ENCODE assay signal across 17 mouse cellular contexts in the genomic region with DNA sequence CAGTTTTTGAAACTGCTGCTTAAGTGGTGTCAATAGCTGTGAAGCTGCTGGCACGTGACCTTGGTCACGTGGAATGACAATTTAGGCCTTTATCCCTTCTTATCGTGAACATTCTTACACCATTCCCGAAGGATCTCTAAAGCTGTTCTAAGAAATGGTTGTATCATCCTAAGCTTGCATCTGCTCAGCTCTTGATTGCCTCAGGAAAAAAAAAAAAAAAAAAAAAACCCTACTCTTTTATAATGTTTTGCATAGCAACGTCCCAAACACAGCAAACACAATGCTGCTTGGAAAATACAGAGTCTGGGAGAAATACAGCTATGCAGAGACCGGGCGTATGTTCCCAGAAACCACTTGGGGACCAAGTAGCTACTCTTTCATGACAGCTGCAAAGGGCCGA. TPM values are rescaled to one million over a fixed set of nuclear protein-coding genes. Genes with fewer than 3 reads are reported as not detected.
DNase-seq lines count a peak whose midpoint lies in the region; ATAC-seq and TF ChIP-seq lines count a peak whose summit lies in the region.
"Had no signal": no experiment of that assay in that cellular context is flagged by ENCODE, and none has a peak within 500 bp of the region (broad histone marks: within the 10 kb centered on the region; RNA-seq: fewer than 3 reads in every experiment).

No protein-coding gene starts in this region.

- H3K4me1 ChIP-seq in heart, embryonic 11.5 days (ENCODE audit: control insufficient read depth, insufficient read depth, low read length) = no peaks in the 10 kb centered on the region
- H3K4me1 ChIP-seq: hindbrain, embryonic 13.5 days; liver, embryonic 12.5 days; lung, embryonic 15.5 days had no signal

- no peak overlapping the region for H3K9ac ChIP-seq in heart, embryonic 11.5 days (ENCODE audit: low read depth, low read length)
- H3K9ac ChIP-seq: hindbrain, embryonic 13.5 days; liver, embryonic 12.5 days; lung, embryonic 15.5 days had no signal

- H3K4me3 ChIP-seq in heart, embryonic 11.5 days (ENCODE audit: low read depth, low read length) = no peak overlapping the region
- no peak overlapping the region for H3K4me3 ChIP-seq in C2C12 (ENCODE audit: insufficient read depth, poor library complexity, severe bottlenecking)
- H3K4me3 ChIP-seq: hindbrain, embryonic 13.5 days; liver, embryonic 12.5 days; lung, embryonic 15.5 days had no signal

- H3K79me2 ChIP-seq in C2C12 (ENCODE audit: control insufficient read depth, insufficient read depth) = no peaks in the 10 kb centered on the region

- H3K4me2 ChIP-seq in heart, embryonic 11.5 days = no peak overlapping the region
- H3K4me2 ChIP-seq: hindbrain, embryonic 13.5 days; liver, embryonic 12.5 days; lung, embryonic 15.5 days had no signal

- H3K27me3 ChIP-seq in heart, embryonic 11.5 days (ENCODE audit: control insufficient read depth, insufficient read depth, low read length) = no peaks in the 10 kb centered on the region
- H3K27me3 ChIP-seq in C2C12 (ENCODE audit: control insufficient read depth, insufficient read depth, insufficient read length) = no peaks in the 10 kb centered on the region
- H3K27me3 ChIP-seq: hindbrain, embryonic 13.5 days; liver, embryonic 12.5 days; lung, embryonic 15.5 days had no signal

- no peak overlapping the region for H3K27ac ChIP-seq in heart, embryonic 11.5 days (ENCODE audit: low read depth, low read length)
- H3K27ac ChIP-seq: hindbrain, embryonic 13.5 days; liver, embryonic 12.5 days; lung, embryonic 15.5 days had no signal

- peak; percentile 64 to 72 for DNase-seq in heart, adult 18-20 months
- peak; percentile 16 for DNase-seq in gastrocnemius, postnatal 10 days
- peak; percentile 36 for DNase-seq in heart, postnatal 25 days (ENCODE audit: low spot score)
- no peak for DNase-seq in thymus, postnatal 10 days (ENCODE audit: low spot score in 2 of 2)
- DNase-seq: adrenal gland, postnatal 10 days; cerebellum, adult 18-20 months; kidney, adult 18-20 months; kidney, postnatal 25 days; thymus, postnatal 25 days had no signal

- 72% methylated on average over 8 of the region's 8 CpGs for WGBS in heart, embryonic 11.5 days (ENCODE audit: insufficient replicate concordance)

- no peaks in the 10 kb centered on the region for H3K9me3 ChIP-seq in heart, embryonic 11.5 days (replicated peaks; ENCODE audit: control insufficient read depth, low read length)
- H3K9me3 ChIP-seq: G1E; hindbrain, embryonic 13.5 days; liver, embryonic 12.5 days; lung, embryonic 15.5 days had no signal

- intact Hi-C loops in heart, postnatal 25 days (cut with DNase I) = no loop called here

- no peaks in the 10 kb centered on the region for H3K79me3 ChIP-seq in C2C12 (ENCODE audit: low read depth)

- no peaks in the 10 kb centered on the region for H3K36me3 ChIP-seq in heart, embryonic 11.5 days (ENCODE audit: control insufficient read depth, insufficient read depth, low read length)
- H3K36me3 ChIP-seq in C2C12 (ENCODE audit: control insufficient read depth, insufficient read depth) = no peaks in the 10 kb centered on the region
- H3K36me3 ChIP-seq: G1E; hindbrain, embryonic 13.5 days; liver, embryonic 12.5 days; lung, embryonic 15.5 days had no signal

- no peak for ATAC-seq in heart, embryonic 11.5 days (replicated peaks; ENCODE audit: insufficient number of reproducible peaks, low FRiP score, low TSS enrichment)
- ATAC-seq in erythroid progenitor cell, adult 5-6 weeks (replicated peaks; ENCODE audit: low FRiP score, poor library complexity, severe bottlenecking) = no peak
- ATAC-seq: liver, embryonic 12.5 days had no signal

- no peak for TF ChIP-seq CTCF in C2C12 (IDR thresholded peaks at IDR 0.05; ENCODE audit: control insufficient read depth, insufficient read depth, insufficient read length)

- H3ac ChIP-seq in C2C12 (ENCODE audit: control insufficient read depth, insufficient read length, low read depth) = no peak overlapping the region

TF ChIP-seq in C2C12, 6 proteins besides CTCF, POLR2A, EP300 and RAD21:
- TF ChIP-seq USF1 (IDR thresholded peaks at IDR 0.05; ENCODE audit: low read depth) = peak; percentile 35
- no peak for TF ChIP-seq MYOG (IDR thresholded peaks at IDR 0.05; ENCODE audit: control insufficient read depth, extremely low read depth, insufficient read length)
- TF ChIP-seq FOSL1 (IDR thresholded peaks at IDR 0.05; ENCODE audit: insufficient read depth, low read length, poor library complexity, severe bottlenecking) = no peak
- TF ChIP-seq MAX (IDR thresholded peaks at IDR 0.05) = no peak
- no peak for TF ChIP-seq MYOD1 (IDR thresholded peaks at IDR 0.05; ENCODE audit: control insufficient read depth, insufficient read length, low read depth)

RNA-seq across cellular contexts. Expression of a gene that starts 40.9 kb away (rescaled TPM):
- total RNA-seq in heart, adult 18-20 months (2021) = under 1 TPM; 0.37 to 0.87 TPM
- polyA plus RNA-seq in heart, embryonic 11.5 days (2014; fragmentation: Nextera tagmentation; extraction: Ambion mirVana) = 1.6 and 2.8 TPM in 2 replicates
- 0.08 TPM for polyA plus RNA-seq in C2C12 (2012; fragmentation: generic; extraction: Trizol)
- total RNA-seq in gastrocnemius, postnatal 10 days (2021) = 1 to 10 TPM; 4.1 to 5.3 TPM
- 1 to 10 TPM; 1.7 to 2.3 TPM for total RNA-seq in heart, postnatal 25 days (2021)
- not detected in 2 replicates for total RNA-seq in erythroid progenitor cell, adult 5-6 weeks (2015; ENCODE audit: low replicate concordance)
- not detected in 2 replicates for total RNA-seq in erythroid progenitor cell, adult 5-6 weeks (2017; ENCODE audit: low replicate concordance)
- polyA plus RNA-seq: G1E; liver, embryonic 12.5 days; spleen, adult 2 months had no signal

RNA-seq across cellular contexts. Expression of a gene that starts 41.2 kb away (rescaled TPM):
- 1 to 10 TPM; 7.5 to 8.8 TPM for total RNA-seq in heart, adult 18-20 months (2021)
- polyA plus RNA-seq in heart, embryonic 11.5 days (2014; fragmentation: Nextera tagmentation; extraction: Ambion mirVana) = 6.9 and 7.3 TPM in 2 replicates
- polyA plus RNA-seq in C2C12 (2012; fragmentation: generic; extraction: Trizol) = 1.5 TPM
- total RNA-seq in gastrocnemius, postnatal 10 days (2021) = 1 to 10 TPM; 2.9 to 4.1 TPM
- 1 to 10 TPM; 5.6 to 8.6 TPM for total RNA-seq in heart, postnatal 25 days (2021)
- total RNA-seq in erythroid progenitor cell, adult 5-6 weeks (2015; ENCODE audit: low replicate concordance) = not detected in 2 replicates
- 0.64 TPM in 1 of 2 replicates, not detected in the other for total RNA-seq in erythroid progenitor cell, adult 5-6 weeks (2017; ENCODE audit: low replicate concordance)

Comparison
In these comparisons a context has a peak if more than half of its experiments do, and no peak if none do; other contexts are left out.
1. DNase-seq: peak in heart, adult 18-20 months (2 of 2), gastrocnemius, postnatal 10 days (single experiment) and heart, postnatal 25 days (single experiment); none in thymus, postnatal 10 days (0 of 2).